Mouse (Mus musculus) kidney, postnatal 25 days (tissue): Measurements from ENCODE around the gene Phka2.

ENCODE experiments used
- DNase-seq, 2 experiments: peaks; one replicate each; pipeline ENCODE4 v3.0.0; 2021; ENCODE audit warnings: mixed read lengths in 2 of 2

The Phka2 gene

GRCm38 (mm10) chrX:160502048-160503041, at the start of gene Phka2:
Gene Phka2, plus strand, starts transcription at chrX:160502166.
- peak; percentile 85 to 90 for DNase-seq

DNA sequence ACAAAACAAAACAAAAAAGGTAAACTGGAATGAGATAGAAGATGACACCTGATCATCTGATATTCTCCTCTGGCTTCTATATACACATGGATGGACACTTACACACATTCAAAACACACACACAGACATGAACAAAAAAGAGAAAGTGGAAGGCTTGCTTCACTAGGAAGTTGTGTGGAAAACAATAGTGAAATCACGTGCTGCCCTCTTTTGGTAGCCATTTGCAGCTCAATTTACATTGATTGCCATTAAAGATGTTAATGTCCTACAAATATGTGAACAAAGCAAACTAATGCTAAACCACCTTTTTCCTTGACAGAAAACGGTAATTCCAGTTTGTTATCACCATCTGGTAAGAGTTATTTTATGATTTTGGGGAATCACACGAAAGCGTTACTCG, 46.3 kb upstream of the Phka2 start:
- DNase-seq, result peak in 1 of 2 experiments; percentile 7

- DNase-seq, result no peak
Observed at GRCm38 (mm10) chrX:160471257-160471786, 30.6 kb upstream of the Phka2 start.

- DNase-seq, result no peak
Observed at GRCm38 (mm10) chrX:160489784-160490183, 12.2 kb upstream of the Phka2 start.

DNA sequence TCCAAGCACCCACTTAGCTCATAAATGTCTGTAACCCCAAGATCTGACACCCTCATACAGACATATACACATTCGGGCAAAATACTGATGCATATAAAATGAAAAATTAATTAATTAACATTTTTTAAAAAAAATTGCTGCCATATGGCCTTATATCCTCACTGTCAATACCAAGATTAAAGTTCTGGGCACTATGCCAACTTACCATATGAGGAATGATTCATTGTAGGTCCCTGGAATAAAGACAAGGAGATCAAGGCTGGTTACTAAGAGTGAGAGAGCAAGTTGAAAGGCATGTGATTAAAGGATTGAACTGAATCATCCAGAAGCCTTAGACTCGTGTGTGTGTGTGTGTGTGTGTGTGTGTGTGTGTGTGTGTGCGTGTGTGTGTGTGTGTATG, 7.6 kb upstream of the Phka2 start:
- no peak for DNase-seq

GRCm38 (mm10) chrX:160494921-160495320, 7.0 kb upstream of the Phka2 start:
- no peak for DNase-seq

GRCm38 (mm10) chrX:160496473-160496872, 5.5 kb upstream of the Phka2 start:
- no peak for DNase-seq

GRCm38 (mm10) chrX:160501095-160501494, 871 bp upstream of the Phka2 start:
- DNase-seq, result no peak

DNA sequence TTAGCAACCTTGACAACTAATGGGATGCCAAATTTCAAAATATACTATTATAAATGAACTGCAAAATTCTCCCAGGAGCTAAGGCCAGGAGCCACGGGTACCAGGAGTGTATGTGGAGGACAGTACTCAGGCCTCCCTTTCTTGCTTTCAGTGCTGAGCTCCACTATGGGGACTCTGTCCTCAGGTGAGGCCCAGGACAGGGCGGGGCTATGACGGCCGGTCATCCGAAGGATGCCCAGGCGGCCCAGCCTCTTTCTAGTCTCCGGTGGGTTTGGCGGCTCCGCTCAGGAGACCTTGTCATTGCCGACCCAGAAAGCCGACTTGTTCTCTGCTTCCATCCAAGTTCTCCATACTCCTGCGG, 299 bp upstream of the Phka2 start:
- no peak for DNase-seq

DNA sequence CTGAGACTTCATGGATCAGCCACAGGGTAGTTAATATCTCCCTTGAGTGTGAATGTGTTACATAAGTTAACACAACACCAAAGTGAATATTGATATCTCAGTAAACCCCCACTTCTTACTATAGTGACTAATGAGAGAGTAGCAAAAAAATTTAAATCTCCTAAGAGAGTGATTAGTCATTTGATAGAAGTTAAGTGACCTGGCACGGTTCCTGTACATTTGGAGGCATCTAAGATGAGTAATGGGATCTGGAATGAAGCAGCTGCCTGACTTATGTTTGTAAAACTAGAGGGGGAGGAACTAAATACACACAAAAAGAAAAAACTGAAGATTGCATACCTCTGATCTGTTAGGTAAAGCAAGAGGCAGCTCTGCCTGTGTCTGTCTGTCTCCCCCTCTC, 7.1 kb downstream of the Phka2 start:
- no peak for DNase-seq

DNA sequence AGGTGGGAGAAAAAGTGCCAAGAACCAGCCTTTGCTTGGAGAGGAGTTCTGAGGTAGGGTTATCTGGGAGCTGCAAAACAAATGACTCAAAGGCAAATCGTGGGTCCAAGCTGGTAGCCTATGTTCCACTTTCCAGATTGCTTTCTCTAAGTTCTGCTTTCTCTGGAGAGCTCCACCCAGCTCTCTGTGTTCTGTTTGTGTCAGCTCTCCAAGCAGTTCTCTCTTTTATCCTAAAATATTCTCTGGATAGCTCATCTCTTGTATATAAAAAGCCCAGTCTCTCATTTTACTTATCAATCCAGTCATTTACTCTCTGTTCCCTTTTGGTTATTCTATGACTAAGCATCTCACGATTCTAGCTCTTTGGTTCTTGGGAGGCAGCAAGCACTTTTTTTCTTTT, 8.2 kb downstream of the Phka2 start:
- no peak for DNase-seq

DNA sequence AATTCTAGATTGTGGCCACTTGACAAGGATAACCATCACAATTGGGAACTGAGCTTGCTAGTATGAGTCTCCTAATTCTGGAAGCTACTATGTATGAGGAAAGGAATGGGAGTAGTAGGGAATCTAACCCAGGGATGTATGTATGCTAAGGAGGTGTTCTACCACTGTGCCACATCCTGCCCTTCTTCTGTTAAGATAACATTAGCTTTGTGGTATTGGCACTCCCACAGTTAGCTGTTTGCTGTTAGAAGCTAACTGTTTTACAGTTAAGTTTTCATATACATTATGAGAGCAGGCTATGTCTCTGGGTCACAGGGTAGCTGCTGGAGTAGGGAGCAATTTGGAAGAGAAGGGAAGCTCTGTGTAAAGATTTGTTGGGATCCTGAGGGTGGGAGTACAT, 14.1 kb downstream of the Phka2 start:
- no peak for DNase-seq

GRCm38 (mm10) chrX:160542772-160543171, 40.8 kb downstream of the Phka2 start:
- DNase-seq, result no peak

DNA sequence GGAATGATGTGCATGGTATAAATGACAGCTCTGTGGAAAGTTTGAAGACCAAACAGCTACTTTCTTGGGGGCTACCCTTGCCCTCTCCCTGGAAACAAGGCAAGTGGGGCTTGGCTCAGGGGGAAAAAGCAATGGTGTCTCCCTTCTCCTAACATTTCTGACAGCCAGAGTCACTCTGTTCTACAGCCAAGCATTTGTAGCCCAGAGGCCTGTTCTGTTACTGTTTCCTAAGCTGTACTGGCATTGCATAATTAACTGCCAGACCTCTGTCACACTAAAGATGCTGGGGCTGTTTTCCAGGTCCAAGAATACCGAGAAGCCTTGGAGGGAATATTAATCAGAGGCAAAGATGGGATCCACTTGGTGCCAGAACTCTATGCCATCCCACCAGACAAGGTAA, 46.9 kb downstream of the Phka2 start:
- DNase-seq, result no peak

GRCm38 (mm10) chrX:160552066-160552465, 50.1 kb downstream of the Phka2 start:
- no peak for DNase-seq

- DNase-seq, result no peak
Observed at GRCm38 (mm10) chrX:160583589-160583988, 81.6 kb downstream of the Phka2 start.

- DNase-seq, result no peak
Observed at GRCm38 (mm10) chrX:160584148-160584838, 82.3 kb downstream of the Phka2 start.

DNA sequence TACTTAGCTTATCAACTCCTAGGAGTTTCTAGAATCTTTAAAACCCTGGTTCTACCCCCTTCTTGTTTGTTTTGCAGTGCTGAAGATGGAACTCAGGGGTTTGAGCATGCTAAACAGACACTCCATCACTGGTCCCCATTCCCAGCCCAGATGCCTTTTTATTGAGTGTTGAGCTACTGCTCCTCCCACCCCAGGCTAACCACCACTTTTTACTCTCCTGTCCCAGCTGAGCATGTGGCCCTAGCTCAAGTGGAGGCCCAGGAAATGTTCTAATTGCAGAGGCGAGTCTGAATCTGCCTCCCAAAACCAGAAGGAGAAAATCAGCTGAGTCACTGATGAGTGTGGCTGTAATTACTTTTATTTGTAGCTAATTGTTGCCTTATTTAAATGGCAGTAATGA, 83.1 kb downstream of the Phka2 start:
- DNase-seq, result no peak

DNA sequence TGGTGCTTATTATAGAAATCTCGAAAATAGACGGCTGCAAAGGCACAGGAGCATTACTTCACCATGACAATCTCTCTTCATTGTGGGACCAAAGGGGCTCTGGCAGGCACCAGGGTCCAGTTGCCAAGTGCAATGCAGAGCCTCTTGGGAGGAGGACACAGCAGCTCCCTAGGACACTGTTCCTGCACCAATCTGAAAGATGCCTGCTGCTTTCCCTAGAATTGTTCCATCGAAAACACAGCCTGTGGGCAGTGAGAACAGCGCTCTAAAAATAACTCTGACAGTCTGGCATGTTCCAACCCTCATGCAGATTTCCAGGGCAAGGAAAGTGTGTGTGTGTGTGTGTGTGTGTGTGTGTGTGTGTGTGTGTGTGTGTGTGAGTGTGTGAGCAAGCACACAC, 86.6 kb downstream of the Phka2 start:
- no peak for DNase-seq

DNA sequence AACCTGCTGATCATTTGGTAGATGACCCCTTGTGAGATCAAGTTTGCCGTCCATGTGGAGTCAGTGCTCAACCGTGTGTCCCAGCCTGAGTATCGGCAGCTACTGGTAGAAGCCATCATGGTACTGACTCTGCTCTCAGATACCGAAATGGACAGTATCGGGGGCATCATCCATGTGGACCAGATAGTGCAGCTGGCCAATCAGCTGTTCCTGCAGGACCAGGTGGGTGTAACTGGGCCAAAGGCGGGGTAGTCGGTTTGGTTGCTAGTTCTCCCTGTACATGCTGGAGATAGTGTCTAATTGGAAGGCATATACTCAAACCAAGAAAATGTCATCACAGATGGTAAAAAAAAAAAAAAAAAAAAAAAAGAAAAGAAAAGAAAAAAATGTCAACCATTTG, 88.2 kb downstream of the Phka2 start:
- DNase-seq, result no peak

DNA sequence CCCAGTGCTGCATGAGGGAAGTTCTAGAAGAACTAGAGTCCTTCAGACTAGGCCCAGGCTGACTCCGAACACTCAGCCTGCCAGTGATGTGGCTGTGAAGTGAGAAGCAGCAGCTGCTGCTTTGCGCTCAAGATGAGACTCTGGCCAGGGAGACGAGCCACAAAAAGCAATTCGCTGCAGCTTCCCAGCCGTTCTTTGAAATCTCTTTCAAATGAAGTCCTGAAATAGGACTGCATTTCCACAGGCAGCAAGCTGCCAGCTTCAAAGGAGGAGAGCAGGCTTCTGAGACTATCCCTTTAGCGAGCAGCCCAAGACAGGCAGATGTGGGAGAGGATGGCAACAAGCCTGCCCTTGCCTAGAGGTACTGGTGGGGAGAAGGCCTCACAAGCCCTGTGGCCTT, 91.0 kb downstream of the Phka2 start:
- DNase-seq, result no peak

GRCm38 (mm10) chrX:160598055-160598454, 96.1 kb downstream of the Phka2 start:
- DNase-seq, result no peak

- peak; percentile 14 to 62 for DNase-seq
Observed at GRCm38 (mm10) chrX:160598562-160599458, 96.8 kb downstream of the Phka2 start.
